Mouse (Mus musculus): ENCODE data around the gene Zfp866. TPM values are rescaled to one million over a fixed set of nuclear protein-coding genes. Genes with fewer than 3 reads are reported as not detected.

Zfp866 gene
- polyA plus RNA-seq, 1 experiment: 24.4 TPM

DNA sequence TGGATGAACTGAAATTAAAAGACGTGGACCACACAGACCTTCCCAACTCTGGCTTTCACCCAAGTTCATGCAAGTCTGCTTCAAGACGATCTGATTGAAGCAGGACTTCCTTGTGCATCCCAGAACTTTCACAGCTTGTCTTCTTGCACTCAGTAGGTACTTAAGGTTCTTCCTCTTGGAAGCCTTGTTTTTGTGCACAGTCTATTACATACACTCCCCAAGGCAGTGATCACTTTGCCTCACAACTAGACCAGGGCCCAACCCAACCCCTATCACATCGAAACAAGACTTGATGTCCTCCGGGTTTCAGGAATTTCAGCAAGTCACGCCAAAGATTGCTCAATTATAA is 73.8 kb downstream of the Zfp866 start:
- Histone ChIP-seq H3K36me3 (ENCODE audit: control insufficient read depth, insufficient read depth, low read length) (no peaks in the 10 kb centered on the region), H3K4me1 (replicated peaks; ENCODE audit: control insufficient read depth, insufficient read depth, low read length) (peaks cover 8% of the 10 kb centered on the region), H3K27ac (ENCODE audit: control insufficient read depth, insufficient read depth, low read length) (no peak overlapping the region), H3K27me3 (ENCODE audit: control insufficient read depth, insufficient read depth, low read length) (no peaks in the 10 kb centered on the region), H3K4me3 (ENCODE audit: control insufficient read depth, insufficient read depth, low read length) (peak overlapping the region; percentile 23; the same call in 1 of the 2 replicates)
- DNase-seq: no peak
- 47% methylated on average over 5 of the region's 5 CpGs for WGBS
- no peak for TF ChIP-seq POLR2A (IDR thresholded peaks at IDR 0.05; ENCODE audit: control insufficient read depth, extremely low read depth, insufficient read depth, low read length, poor library complexity)
- TF ChIP-seq CTCF (IDR thresholded peaks at IDR 0.05; ENCODE audit: borderline replicate concordance, control insufficient read depth, extremely low read depth, insufficient read depth, low read length, poor library complexity): no peak

DNA sequence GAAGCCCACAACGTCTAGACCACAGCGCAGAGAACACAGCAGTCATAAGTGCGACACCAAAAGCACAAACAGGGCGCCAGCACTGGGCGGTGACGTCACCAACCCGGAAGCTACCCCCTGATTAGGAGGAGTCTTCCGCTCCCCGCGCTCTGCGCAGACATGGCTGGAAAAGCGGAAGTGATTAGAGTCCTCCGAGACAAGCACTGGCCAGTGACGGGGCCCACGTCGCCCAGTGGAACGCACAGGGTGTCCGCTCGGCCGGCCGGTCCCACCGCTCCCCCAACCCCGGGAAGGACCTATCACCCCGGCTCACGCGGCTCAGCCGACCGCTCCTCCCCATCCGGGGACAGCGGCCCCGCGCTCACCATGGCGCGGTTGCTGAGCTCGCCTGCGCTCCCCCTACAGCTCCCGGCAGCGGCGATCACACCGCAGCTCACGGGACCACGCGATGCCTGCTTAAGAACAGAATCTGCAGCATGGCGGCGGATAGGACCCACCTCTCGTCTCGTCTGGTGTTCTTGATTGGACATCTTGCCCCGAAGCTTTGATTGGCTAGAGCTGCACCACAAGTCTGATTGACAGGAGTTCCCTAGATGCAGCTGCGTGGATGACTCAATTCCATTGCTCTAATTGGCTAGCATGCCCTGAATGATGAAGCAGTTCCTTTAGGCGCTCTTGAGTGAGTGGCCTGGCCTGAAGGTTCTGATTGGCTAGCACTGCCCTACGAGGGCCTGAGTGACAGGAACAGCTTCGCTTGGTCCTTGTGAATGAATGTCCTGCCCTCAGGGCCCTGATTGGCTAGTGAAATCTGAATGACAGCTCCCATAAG is 74.4 kb downstream of the Zfp866 start:
- Histone ChIP-seq H3K4me3 (ENCODE audit: control insufficient read depth, insufficient read depth, low read length) (peak overlapping the region; percentile 87), H3K27me3 (ENCODE audit: control insufficient read depth, insufficient read depth, low read length) (no peaks in the 10 kb centered on the region), H3K4me1 (replicated peaks; ENCODE audit: control insufficient read depth, insufficient read depth, low read length) (peaks cover 8% of the 10 kb centered on the region), H3K27ac (ENCODE audit: control insufficient read depth, insufficient read depth, low read length) (peak overlapping the region; percentile 88), H3K36me3 (ENCODE audit: control insufficient read depth, insufficient read depth, low read length) (no peaks in the 10 kb centered on the region)
- under 1% methylated on average over 52 of the region's 52 CpGs for WGBS
- TF ChIP-seq CTCF (IDR thresholded peaks at IDR 0.05; ENCODE audit: borderline replicate concordance, control insufficient read depth, extremely low read depth, insufficient read depth, low read length, poor library complexity) (no peak), POLR2A (IDR thresholded peaks at IDR 0.05; ENCODE audit: control insufficient read depth, extremely low read depth, insufficient read depth, low read length, poor library complexity) (peak; percentile 96)
- DNase-seq: peak; percentile 92

- H3K36me3 ChIP-seq (ENCODE audit: control insufficient read depth, insufficient read depth, low read length): peaks cover 4% of the 10 kb centered on the region; the same call in 1 of the 2 replicates
- no peak overlapping the region for H3K27ac ChIP-seq (ENCODE audit: control insufficient read depth, insufficient read depth, low read length)
- no peak for DNase-seq
- WGBS: 86% methylated on average over 6 of the region's 6 CpGs
- TF ChIP-seq POLR2A (IDR thresholded peaks at IDR 0.05; ENCODE audit: control insufficient read depth, extremely low read depth, insufficient read depth, low read length, poor library complexity) (no peak), CTCF (IDR thresholded peaks at IDR 0.05; ENCODE audit: borderline replicate concordance, control insufficient read depth, extremely low read depth, insufficient read depth, low read length, poor library complexity) (no peak)
- H3K27me3 ChIP-seq (ENCODE audit: control insufficient read depth, insufficient read depth, low read length): no peaks in the 10 kb centered on the region
- H3K4me3 ChIP-seq (ENCODE audit: control insufficient read depth, insufficient read depth, low read length): no peak overlapping the region
- H3K4me1 ChIP-seq (replicated peaks; ENCODE audit: control insufficient read depth, insufficient read depth, low read length): peaks cover 8% of the 10 kb centered on the region
These were observed 75.6 kb downstream of the Zfp866 start for GRCm38 (mm10) chr8:69715366-69715765.

GRCm38 (mm10) chr8:69713516-69713915 is 77.5 kb downstream of the Zfp866 start:
- no peaks in the 10 kb centered on the region for H3K27me3 ChIP-seq (ENCODE audit: control insufficient read depth, insufficient read depth, low read length)
- no peak overlapping the region for H3K4me3 ChIP-seq (ENCODE audit: control insufficient read depth, insufficient read depth, low read length)
- no peak for DNase-seq
- 95% methylated on average over 8 of the region's 8 CpGs for WGBS
- no peak for TF ChIP-seq CTCF (IDR thresholded peaks at IDR 0.05; ENCODE audit: borderline replicate concordance, control insufficient read depth, extremely low read depth, insufficient read depth, low read length, poor library complexity)
- no peak for TF ChIP-seq POLR2A (IDR thresholded peaks at IDR 0.05; ENCODE audit: control insufficient read depth, extremely low read depth, insufficient read depth, low read length, poor library complexity)
- peaks cover 22% of the 10 kb centered on the region for H3K36me3 ChIP-seq (ENCODE audit: control insufficient read depth, insufficient read depth, low read length)
- peaks cover 8% of the 10 kb centered on the region for H3K4me1 ChIP-seq (replicated peaks; ENCODE audit: control insufficient read depth, insufficient read depth, low read length)
- no peak overlapping the region for H3K27ac ChIP-seq (ENCODE audit: control insufficient read depth, insufficient read depth, low read length)

Other genes starting within 250 kb of the Zfp866 start
- gene Zfp868, start 165.6 kb downstream of the Zfp866 start, polyA plus RNA-seq (2012; rRNA removed): 10.3 and 10.4 TPM in 2 replicates
- gene Zfp964, start 136.7 kb downstream of the Zfp866 start, polyA plus RNA-seq (2012; rRNA removed): 0.26 and 0.27 TPM in 2 replicates
- 3.8 and 4.1 TPM in 2 replicates for gene Zfp869, start 80.5 kb downstream of the Zfp866 start, polyA plus RNA-seq (2012; rRNA removed)
- 2.1 and 3.3 TPM in 2 replicates for gene Zfp963, start 41.2 kb downstream of the Zfp866 start, polyA plus RNA-seq (2012; rRNA removed)
- 1.3 TPM in 1 of 2 replicates, not detected in the other for gene Gm20422, start 16.3 kb downstream of the Zfp866 start, polyA plus RNA-seq (2012; rRNA removed)
- gene Atp13a1, start within 50 bp of the Zfp866 start, polyA plus RNA-seq (2012; rRNA removed): 213 and 231 TPM in 2 replicates
- gene Gmip, start 17.5 kb upstream of the Zfp866 start, polyA plus RNA-seq (2012; rRNA removed): 169 and 195 TPM in 2 replicates
- 10.3 and 12.0 TPM in 2 replicates for gene Lpar2, start 31.3 kb upstream of the Zfp866 start, polyA plus RNA-seq (2012; rRNA removed)
- gene Pbx4, start 41.3 kb upstream of the Zfp866 start, polyA plus RNA-seq (2012; rRNA removed): 29.0 and 34.2 TPM in 2 replicates
- gene Cilp2, start 96.5 kb upstream of the Zfp866 start, polyA plus RNA-seq (2012; rRNA removed): 0.75 and 2.2 TPM in 2 replicates
- gene Tssk6, start 111.0 kb upstream of the Zfp866 start, polyA plus RNA-seq (2012; rRNA removed): 1.3 and 1.8 TPM in 2 replicates
- 120 and 150 TPM in 2 replicates for gene Ndufa13, start 111.4 kb upstream of the Zfp866 start, polyA plus RNA-seq (2012; rRNA removed)
- gene Yjefn3, start 111.5 kb upstream of the Zfp866 start, polyA plus RNA-seq (2012; rRNA removed): 8.0 and 11.7 TPM in 2 replicates
- gene Gatad2a, start 205.2 kb upstream of the Zfp866 start, polyA plus RNA-seq (2012; rRNA removed): 84.5 and 116 TPM in 2 replicates

Measured in thymus, adult 2 months (tissue).